Mouse (Mus musculus) stomach, postnatal 0 days (tissue): ENCODE data around the gene Lrrn2.

Experiments
- CTCF ChIP-seq: IDR thresholded peaks from 2 replicates; pipeline ENCODE4 v1.5.1; 2016; ENCODE audit warnings: antibody characterized with exemption, low read depth, mild to moderate bottlenecking, moderate library complexity
- EP300 ChIP-seq: optimal IDR thresholded peaks from 2 replicates; pipeline ENCODE3; 2016; ENCODE audit warnings: antibody characterized with exemption

- TF ChIP-seq CTCF, result peak; percentile 83
- TF ChIP-seq EP300, result no peak
Observed at GRCm38 (mm10) chr1:132968659-132969058, 88.6 kb downstream of the Lrrn2 start.
